Mouse (Mus musculus) kidney, adult 2 months (tissue): ENCODE data around the gene Cox11.

Source experiments
- CTCF ChIP-seq: fragments of 200-500 bp; conservative IDR thresholded peaks from 2 replicates; pipeline ENCODE4 v1.5.1; 2011; ENCODE audit warnings: low read depth, mild to moderate bottlenecking, control low read depth, low read length, moderate library complexity, mixed read lengths; ENCODE audit not compliant: insufficient read depth, insufficient read length
- POLR2A ChIP-seq: fragments of 200-500 bp; IDR thresholded peaks from one replicate; pipeline ENCODE4 v1.6.1; 2011; ENCODE audit warnings: low read depth, low read length, control low read depth

DNA sequence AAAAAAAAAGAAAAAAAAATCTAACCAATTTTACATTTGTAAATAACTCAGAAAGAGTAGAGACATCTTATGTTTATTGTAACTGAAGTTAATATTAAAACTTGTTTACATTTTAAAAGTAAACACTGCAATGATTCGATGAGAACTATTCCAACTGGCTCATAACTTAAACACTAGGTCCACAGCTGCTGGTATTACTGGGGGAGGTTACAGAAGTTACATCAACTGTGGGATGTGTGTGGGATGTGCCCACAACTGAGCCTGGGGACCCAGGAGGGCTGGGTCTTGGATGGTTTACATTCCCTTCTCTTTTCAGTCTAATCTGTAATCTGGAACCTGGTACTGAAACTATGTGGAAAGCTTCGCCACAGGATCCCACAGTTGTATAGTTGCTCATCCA is 34.9 kb upstream of the Cox11 start:
- no peak for TF ChIP-seq POLR2A
- TF ChIP-seq CTCF, result no peak
